Mouse (Mus musculus) CD8-positive naive resting alpha-beta T cell, adult 2 months (primary cell): Measurements from ENCODE around the gene Dnajc6.

Experiments used
- DNase-seq, 2 experiments: peaks; one replicate each; pipeline ENCODE4 v3.0.0; 2022; ENCODE audit warnings: low read depth in 2 of 2, low spot score in 2 of 2

The Dnajc6 gene

DNA sequence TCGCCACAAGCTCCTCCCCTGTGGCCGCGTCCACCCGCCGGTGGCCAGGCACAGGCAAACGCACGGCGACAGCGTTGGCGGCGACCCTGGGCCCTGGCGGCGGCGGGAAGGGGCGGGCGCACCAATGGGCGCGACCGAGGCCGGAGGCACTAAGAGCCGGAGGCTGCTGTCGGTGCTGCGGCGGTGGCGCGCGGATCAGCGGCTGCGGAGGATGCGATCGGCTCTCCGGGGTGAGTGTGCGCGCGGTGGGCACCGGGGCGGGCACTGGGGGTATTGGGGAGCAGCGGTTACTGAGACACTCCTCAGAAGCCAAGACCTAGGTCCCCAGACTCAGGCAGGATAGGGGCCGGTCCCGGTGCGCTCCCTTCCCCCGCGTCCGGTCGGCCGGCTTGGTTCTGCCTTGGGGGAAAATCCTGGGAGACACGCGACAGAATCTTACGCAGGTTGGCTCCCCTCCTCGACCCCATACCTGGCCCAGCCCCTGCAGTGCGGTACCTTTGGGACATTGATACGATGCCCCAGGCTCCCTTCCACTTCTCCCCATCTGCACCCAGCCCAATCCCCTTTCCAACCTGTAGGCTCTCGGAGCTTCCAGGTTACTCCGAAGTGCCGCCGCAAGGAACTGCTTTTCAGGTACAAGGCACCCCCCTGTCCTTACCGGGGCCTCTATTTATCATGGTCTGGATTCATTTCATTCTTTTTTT, at the start of gene Dnajc6:
TSS of gene Dnajc6 (plus strand) at position 115 of the 704 bp plus-strand sequence.
- DNase-seq = no peak

DNA sequence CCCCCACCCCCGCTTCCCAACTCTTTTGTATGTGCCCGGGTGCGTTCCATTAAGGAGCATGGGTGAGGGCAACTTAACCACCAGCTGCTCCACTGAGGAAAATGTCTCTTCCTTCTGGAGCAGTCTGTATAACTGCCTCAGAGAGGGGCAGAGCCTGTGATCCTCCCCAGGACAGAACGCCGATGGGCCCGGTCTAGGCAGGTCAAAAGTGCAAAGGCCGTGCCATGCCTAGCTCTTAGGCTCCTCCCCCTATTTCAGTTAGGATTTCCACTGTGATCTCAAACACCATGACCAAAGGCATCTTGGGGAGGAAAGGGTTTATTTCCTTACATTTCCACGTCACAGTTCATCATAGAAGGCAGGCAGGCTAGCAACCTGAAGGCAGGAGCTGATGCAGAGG, 47.7 kb upstream of the Dnajc6 start:
- DNase-seq = no peak

DNA sequence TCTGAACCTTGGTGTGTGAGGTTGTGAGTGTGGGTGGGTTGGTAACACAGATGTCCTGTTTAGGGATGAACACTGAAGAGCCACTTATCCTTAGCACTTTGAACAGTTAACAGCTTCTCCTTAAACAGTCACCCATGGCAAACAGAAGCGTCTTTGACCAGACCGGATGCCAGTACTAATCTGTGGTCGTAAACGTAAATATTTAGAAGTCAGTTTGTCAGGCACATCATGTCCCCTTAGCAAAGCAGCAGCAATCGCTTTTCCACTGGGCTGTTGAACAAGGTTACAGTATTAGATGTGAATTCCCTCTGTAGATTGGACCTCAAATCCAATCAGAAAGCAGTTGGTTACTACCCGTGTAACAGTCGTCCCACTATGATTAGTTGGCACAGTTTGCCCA, 47.1 kb upstream of the Dnajc6 start:
- no peak for DNase-seq

DNA sequence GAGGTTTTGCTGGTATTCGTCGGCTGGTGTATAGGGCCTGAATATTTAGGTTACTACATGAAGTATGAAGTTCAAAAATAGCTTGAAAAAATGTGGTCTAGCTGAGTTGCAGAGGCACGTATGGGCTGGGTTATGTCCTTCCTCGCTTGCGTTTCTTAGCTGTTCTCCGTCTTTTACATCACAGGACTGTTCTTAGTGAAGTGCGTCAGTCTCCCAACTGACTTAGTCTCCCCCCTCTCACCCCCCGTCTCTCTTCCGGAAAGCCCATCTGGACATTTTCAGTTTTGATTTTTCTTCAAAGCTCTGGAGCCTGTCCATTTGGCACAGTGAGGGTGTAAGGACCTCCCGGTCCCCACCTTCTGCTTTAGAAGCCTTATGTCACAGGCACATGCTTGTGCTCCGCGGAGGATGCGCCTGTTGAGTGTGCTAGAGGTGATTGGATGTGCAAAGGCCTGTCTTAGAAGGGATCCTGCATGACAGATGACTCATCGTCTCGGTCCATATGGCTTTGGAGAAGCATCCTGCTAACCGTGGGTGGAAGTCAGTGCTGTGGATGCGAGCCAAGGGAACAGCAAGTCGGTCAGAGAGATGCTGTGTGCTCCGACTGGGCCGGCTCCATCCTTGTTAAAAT, 46.2 kb upstream of the Dnajc6 start:
- DNase-seq = no peak

DNA sequence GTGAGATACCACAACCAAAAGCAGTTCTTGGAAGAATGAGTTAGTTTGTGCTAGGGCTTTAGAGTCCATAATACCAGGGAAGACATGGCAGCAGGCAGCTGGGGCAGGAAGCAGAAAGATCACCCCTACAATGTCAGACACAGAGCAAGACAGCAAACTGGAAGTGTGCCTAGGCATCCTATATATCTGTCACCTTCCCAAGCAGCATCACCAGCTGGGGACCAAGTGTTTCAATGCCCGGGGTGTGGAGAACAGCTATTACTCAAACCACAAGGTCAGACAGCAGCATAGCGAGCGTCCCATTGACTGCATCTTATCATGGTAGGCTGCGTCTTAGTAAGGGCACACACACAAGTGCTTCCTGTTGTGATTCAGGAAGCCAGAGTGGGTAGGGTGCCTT, 45.4 kb upstream of the Dnajc6 start:
- no peak for DNase-seq

DNA sequence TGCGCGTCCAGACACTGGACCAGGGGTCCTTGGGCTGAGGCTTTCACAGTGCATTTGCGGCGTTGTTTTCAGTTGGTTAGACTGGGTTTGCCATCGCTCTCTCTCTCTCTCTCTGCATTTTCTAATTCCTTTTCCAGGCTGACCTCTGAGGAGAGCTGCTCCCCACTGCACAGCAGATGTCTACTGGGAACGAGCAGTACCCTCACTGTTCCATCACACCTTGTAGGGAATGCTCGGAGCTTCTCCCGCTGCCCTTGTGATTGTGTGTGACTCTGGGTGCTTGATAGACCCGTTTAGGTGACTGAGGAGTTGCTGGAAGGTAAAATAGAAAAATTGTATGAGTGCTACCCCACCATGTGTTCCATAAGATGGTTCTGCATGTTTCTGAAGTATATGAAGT, 43.6 kb upstream of the Dnajc6 start:
- DNase-seq = no peak

DNA sequence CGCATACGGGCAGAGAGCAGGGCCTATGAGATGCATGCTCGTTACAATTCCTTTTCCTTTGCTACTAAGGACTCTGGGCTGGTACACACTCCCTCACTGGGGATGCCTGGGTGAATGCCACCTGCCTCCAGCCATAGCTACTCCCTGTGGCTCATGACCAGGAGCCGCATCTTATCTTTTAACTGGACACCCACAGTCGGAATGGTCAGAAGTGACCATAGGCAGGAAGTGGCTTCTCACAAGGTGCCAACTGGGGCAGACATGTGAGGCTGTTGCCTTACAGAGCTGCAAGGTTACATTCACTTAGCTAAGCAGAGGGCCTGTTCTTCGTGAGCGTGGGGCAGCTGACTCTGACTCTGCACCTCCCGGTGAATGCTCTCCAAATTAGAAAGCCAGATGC, 39.3 kb upstream of the Dnajc6 start:
- no peak for DNase-seq

DNA sequence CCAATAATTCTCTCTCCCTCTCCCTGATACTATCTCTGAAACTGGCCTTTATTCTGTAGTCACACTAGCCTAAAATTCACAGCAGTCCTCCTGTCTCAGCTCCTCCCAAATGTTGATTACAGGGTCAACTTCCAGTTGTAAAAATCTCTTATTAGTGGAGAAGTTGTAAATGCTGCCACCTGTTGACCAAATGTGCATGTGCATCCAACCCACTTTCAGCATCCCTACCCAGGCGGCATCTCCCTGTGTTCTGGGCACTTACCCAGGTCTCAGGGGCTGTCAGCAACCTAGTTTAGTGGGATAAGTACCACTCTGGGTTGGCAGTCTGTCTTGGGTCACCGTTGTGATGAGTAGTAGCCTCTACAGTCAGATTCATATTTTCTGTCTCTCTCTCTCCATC, 38.1 kb upstream of the Dnajc6 start:
- DNase-seq = peak; percentile 3 to 32

DNA sequence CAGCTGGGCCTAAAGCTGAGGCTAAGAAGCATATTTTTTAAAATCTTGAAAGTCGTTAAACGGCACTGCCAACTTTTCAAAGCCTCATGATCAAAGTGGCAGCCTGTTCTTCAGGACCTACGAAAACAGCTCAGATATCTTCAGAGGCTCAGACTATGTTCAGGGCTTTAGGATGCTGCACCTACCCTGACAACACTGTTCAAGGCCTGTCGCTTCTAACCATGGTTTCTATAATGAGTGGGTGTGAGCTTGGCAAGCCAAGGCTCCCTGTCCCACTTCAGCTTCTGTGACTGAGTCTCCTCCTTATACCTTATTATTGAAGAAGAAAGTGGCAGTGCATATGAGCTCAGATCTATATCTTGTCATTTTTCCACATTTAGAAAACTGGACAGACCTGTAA, 37.1 kb upstream of the Dnajc6 start:
- no peak for DNase-seq

DNA sequence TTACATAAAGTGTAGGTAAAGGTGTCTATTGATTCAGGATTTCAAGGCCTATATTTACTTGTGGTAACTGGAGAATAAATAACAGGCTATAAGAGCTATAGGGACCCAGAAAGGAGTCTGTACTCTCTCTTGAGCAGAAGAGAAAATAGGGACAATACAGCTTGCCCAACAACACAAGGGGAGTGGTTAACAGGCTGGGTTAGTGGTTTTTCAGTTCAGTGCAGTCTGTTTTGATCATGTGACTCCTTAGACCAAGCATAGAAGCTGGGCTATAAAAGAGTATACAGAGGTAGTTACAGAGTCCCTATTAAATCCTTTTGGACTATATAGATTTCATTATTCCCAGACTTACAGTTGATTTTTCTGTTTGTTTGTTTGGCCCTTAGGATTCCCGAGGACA, 36.3 kb upstream of the Dnajc6 start:
- DNase-seq = no peak

DNA sequence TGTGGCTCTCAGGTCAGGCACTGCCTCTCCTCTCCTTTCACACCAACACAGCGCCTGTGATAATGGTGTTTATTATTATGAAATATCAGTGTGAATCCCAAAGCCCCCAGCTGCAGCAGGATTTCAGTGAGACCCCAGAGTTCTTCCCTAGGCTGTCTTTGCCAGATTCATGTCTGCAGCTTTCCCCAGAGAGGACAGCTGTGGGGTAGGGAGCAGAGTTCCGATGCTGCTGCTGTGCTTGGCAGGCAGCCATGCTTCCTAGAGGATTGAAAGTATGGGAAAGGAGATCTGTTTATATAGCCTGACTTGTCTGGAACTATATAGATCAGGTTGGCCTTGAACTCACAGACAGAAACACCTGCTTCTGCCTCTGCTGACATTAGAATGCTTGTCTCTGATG, 34.4 kb upstream of the Dnajc6 start:
- DNase-seq = no peak

DNA sequence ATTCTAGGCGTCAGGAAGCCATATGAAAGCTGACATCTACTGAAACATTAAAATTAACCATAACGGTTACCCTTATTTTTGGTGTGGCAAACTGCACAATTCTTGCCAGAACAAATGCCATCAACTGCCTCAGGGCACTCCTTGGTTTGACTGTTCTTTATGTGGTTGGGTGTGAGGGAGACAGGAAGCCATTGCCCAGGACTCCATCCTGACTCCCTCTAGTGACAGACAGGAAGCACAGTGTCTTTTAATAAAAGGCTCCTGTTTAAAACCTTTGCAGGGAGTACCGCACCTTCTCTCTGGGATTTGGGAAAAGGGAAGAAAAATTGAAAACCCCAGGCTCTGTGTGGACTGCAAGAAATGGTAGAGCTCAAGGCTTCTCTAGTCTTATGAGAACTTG, 30.2 kb upstream of the Dnajc6 start:
- no peak for DNase-seq

DNA sequence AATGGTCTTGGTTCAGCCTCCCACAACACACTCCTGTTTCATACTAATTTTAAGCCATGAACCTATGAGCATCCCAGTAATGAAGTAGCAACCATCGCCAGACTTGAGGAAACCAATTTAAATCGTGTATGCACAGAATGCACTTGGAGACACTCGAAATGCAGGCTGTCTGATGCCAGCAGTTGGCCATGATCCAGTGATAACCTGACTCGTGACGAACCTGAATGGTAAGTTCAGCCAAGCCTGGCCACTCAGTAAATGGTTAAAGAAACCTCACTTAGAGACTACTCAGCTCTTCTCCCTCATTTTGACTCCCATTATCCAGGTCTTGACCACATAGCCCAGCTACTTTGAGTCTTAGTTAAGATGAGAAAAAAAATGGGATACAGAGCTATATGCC, 27.2 kb upstream of the Dnajc6 start:
- DNase-seq = no peak

DNA sequence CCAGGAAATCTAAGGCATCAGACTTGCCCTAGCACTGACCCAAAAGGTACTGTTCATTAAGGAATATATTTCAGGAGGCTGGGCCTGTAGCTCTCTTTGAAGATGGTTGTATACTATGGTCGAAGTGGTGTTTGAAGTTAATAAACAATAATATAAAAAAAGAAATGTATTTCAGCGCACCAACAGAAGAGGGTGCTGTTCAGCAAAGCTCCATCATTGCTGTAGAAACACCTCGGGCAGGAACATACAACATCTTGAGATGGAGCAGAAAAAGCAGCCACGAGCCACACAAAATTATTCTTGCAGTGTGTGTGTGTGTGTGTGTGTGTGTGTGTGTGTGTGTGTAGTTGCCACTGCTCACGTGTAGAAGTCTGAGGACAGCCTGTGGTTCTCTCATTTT, 25.9 kb upstream of the Dnajc6 start:
- DNase-seq = no peak

DNA sequence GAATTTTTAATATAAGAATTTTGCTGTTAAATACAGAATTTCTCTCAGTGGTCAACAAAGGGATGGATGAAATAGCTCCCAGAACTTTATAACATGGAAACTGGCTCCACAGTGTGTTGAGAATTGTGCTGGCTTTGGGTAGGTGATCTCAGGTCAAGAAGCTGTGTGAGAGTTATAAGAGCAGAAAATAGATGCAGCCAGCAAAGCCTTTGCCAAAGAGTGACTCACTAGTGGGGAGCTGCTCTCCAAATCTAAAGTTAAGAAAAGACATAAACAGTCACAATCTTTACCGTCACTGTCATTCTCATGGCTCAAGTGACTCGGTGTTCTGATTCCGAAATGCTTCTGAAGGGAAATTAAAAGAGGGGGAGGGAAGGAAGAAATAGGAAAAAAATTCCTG, 23.7 kb upstream of the Dnajc6 start:
- no peak for DNase-seq

DNA sequence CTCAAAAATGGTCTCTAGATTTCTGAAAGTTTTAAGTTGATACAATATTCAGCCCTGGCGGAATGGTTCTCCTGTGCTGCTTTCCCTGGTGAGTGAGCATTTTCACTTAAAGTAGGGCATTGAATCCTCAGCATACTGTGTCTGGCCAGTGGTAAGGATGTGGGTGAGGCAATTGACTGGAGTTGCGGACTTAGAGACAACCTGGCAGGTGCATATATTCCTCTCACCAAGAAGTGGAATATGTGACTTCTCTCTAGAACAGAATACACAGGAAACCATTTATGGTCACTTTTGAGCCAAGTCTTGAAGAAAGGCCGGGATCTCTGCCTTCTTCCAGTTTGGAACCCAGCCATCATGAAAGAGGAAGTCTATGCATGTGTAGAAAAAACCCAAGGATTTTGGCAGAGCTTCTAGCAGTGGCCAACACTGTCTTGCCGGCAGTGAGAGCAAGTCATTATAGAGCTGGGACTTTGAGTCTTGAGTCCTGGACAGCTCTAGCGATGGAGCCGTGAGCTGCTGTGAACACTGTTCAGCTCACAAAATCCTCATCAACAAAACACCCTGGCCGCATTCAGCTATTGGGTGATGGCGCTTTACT, 6.0 kb upstream of the Dnajc6 start:
- no peak for DNase-seq

DNA sequence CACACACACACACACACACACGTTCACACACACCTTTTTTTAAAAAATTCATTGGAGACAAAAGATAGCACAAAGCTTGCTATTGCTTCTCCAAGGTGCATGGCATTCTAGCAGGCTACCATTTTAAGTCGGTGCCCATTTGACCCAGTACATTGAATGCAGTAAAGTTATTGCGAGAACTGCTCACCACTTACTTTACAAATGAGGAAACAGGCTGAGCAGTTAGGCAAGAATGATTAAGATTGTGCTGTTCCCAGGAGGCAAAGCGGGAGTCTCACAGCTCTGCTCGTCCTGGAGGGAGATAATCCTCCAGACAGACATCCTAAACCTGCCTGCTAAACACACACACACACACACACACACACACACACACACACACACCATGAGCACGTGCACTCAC, 4.7 kb upstream of the Dnajc6 start:
- no peak for DNase-seq

DNA sequence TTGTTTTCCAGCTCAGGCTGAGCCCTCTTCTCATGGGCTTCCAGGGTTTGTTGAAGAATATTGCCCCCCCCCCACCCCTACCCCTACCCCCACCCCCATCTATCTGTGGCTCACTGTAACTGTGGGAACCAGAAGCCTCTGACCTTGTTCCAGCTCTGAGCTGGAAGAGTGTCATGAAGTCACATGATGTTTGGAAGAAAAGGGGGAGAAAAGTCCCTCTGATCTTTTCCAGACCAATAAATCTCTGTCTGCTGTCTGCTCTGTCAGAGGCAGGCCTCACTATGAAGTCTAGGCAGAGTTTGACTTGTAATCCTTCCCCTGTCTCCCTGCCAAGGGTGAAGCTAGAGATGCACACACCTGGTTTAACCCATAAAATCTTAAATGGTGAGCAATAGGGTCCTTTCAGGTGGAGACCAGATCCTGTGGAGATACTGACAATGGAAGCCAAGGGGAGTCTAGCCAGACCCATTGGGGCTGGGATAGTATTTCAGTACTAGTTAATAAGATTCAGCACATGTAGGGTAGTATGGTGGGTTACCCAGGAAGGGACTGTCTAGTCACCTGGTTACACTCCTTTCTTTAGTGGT, 2.7 kb upstream of the Dnajc6 start:
- DNase-seq = no peak

DNA sequence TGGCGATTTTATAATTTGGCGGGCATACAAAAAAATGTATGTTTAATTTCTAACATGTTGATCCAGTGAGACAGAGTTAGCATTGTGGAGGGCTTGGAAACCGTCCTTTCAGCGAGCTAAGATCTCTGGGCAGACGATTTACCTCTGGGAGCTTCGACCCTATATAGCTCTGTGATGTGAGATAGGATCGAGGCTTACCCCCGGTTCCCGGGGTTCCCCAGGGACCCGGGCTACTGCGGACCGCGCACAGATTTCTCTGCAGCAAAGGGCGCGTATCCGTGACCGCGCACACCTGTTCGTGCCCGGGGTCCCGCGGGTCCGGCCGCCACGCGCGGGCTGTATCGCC, 287 bp upstream of the Dnajc6 start:
- DNase-seq = no peak

DNA sequence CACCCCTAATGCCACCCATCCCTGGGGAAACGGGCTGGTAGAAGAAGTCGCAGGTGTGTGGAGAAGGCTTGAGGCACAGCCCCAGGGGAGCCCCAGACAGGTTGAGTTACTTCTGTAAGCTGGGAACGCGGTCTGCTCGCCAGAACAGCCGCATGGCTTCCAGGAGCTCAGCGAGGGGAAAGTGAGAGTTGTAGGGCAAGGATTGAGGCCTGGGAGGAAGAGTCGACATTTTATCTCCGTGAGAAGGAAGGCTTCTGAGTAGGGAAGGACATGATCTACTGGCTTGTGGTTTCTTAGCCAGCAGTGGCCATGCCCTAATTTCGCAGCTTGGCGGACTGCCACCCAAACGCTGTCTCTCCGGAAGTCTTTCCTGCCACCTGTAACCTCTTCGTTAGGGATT, 888 bp downstream of the Dnajc6 start:
- no peak for DNase-seq

DNA sequence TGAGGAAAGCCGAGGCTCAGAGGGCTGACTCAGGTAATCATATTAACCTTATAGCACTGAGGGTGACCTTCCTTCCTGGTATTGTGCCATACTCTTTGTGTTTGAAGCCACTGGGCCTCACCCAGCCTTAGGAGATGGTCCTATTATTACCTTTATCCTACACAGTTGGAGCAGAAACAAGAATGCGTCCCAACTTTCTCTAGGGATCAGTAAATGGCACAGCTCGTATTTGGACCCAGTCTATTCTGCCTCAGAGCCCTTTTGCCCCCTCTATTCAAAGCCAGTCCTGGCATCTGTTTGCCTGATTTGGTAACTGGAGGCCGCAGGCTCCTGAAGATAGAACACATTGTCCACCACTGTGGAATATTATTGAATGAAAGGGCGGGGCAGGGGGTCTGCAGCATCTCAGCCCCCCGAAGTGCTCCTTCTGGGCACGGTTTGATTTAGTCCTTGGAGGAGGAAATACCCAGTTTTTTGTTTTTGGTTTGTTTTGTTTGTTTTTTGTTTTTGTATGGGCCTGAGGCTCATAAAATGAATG, 8.1 kb downstream of the Dnajc6 start:
- DNase-seq = no peak

DNA sequence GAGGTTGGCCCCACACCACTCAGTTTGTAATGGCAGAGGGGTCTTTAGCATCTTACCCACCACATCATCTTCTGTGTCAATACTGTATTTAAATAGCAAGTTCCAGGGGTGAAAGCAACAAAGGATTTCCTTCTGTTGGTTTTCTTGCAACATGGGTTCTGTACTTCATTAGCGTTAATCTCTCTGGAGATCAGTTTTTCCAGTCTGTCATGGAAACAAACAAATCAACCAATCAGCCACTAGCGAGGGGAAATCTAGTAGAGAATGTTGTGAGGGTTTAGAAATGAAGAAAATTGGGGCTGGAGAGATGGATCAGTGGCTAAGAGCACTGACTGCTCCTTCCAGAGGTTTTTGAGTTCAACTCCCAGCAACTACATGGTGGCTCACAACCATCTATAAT, 9.5 kb downstream of the Dnajc6 start:
- DNase-seq = no peak
